Mouse (Mus musculus) heart, adult 2 months (tissue): ENCODE measurements at regions not wholly inside any gene's neighbourhood (a gene's known extent, or its start where the extent isn't known, plus 50 kb on each side); places are given as distances from the start of the nearest gene placed in this dataset.

Experiments used
- CTCF ChIP-seq: fragments of 200-600 bp; IDR thresholded peaks from 2 replicates; pipeline ENCODE4 v1.8.1; 2022; ENCODE audit warnings: antibody characterized with exemption, mild to moderate bottlenecking, moderate library complexity
- POLR2A ChIP-seq: fragments of 200-500 bp; IDR thresholded peaks from 2 replicates; pipeline ENCODE4 v1.6.1; 2011; ENCODE audit warnings: mild to moderate bottlenecking, low read depth, low read length, control low read depth; ENCODE audit not compliant: insufficient read depth

DNA sequence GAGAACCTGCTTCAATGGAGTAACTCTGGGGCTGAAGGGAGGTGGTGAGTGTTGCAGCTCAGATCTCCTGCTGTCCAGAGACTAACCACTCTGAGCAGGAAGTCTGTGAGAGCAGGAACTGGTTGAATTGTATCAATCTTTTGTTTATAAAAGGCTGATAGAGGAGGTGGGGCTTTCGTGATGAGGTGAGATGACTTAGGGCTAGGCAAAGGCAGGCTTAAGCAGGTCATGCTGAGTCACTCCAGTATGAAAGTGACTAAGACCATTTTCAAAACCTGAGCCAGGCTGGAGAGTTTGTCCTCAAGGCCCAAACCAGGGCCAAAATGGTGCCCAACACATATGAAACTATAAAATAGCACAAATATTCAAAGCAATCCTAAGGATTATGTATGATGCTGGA lies 80.1 kb upstream of the Speer2 start:
- TF ChIP-seq POLR2A = no peak
- TF ChIP-seq CTCF = no peak
